Mouse (Mus musculus): Measurements from ENCODE around the gene Wdr44.

Gene Wdr44

DNA sequence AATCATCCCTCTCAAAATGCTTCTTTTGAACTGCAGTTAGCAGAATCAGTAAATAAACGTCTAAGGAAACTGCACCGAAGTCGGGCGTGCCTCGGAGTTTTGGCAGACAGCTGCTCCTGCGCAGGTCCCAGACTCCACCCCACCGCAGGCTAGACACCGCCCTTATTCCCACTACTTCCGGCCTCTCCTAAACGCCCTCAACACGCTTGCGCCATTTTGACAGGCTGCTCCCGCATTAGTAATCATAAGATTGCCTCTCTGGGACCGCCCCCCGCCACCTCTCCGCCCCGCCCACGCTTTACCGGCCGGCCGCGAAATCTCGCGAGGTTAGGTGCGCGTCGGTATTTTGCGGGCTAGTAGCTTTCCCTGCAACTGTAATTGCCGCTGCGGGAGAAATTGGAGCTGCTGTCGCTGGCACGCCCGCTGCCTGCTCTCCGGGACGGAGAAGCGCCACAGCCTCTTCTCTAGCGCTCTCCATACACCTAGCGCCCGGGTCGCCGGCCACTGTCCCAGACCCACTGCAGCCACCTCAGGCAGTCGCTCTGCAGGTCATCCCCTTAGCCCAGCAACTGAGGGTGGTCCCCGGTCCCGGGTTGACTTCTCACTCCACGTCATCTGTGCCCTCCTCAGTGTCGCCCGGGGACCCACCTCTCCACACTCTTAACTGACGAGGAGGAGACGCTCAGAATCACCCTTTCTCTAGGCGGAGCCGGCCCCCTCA is at the start of gene Wdr44:
TSS of gene Wdr44 (plus strand) at position 330 of the 721 bp plus-strand sequence.
- in situ Hi-C loops (cut with MseI, MboI) = no loop called here

DNA sequence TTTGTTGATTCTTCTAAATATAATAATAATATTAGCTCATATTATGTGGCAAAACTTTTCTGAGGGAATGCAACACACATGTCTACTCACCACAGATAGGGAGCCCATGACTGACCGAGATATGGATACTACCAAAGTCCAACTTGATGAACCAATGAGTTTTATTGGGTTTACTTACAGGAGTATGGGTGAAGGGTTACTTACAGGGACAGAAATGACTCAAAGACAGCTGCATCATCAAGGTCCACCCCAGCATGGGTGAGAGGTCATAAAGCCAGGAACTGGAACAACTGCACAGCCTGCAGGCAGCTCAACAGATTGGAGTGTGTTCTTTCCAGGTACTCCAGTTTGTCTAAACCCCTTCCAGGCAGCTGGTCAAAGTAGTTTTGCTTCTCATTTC is 44.5 kb upstream of the Wdr44 start:
- in situ Hi-C loops (cut with MseI, MboI) = no loop called here

DNA sequence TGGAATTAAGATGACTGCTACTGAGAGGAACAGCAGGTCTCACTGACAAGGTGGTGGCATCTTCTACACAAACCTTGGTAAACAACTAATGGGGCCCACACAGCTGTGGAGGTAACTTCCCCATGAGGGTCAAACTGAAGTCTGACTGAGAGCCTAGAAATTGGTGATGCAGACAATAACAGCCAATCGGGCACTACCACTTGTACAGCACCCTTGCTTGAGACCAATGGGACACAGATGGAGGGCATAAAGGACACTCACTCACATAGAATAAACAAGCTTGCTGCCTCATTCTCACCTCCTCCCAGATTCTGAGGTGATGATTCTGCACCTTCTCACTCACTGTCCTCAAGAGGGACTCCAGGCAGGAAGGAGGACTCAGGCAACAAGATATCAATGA is 30.6 kb upstream of the Wdr44 start:
- in situ Hi-C loops (cut with MseI, MboI) = no loop called here

DNA sequence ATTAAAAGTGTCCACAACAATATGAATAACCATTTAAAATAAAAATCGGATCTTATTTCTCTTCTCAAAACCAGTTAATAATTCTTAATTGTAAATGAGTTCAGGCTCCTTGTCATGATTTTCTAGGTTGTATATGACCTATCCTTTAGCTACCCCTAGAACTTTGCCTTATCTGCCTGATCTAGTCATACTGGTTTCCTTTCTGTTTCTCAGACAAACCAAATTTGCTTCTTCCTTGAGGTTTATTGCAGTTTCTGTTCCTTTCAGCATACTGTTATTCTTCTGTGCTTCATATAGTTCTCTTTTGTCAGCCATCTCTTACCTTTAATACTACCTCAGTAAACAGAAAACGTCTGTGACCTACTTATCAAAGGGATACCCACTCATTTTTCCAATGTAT is 19.7 kb upstream of the Wdr44 start:
- in situ Hi-C loops (cut with MseI, MboI) = no loop called here

DNA sequence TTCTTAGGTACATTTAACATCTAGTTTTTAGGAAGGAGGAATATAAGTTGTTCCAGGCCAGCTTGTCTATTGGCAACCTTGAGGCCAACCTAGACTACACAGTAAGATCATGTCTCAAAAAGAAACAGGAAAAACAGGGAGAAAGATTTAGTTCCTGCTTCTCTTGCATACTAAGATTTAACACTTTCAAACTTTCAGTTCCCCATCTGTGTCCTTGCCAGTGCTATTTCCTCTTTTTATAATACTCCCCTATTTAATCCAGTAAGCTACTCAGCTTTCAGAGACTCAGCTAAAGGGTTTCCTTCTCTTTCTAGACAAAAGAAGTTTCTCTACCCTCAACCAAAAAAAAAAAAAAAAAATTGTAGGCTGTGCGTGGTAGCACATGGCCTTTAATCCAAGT is 17.4 kb upstream of the Wdr44 start:
- in situ Hi-C loops (cut with MseI, MboI) = no loop called here

DNA sequence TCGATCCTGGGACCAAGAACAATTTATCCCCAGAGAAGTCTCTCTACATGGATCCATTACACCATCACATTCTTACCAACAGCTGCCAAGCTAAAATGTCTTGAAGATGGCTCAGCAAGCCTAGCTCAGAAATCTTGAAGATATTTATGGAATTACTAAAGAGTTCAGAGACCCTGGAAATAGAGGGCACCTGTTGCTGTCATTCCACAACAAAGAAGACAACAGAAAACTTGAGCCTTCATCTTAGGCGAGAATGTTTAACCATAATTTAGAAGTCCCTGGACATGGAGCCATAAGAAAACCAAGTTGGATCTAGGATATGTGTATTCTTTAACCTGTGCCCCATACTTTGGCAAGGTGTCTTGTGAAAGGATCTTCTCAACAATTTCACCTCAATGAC is 16.3 kb upstream of the Wdr44 start:
- in situ Hi-C loops (cut with MseI, MboI) = no loop called here

DNA sequence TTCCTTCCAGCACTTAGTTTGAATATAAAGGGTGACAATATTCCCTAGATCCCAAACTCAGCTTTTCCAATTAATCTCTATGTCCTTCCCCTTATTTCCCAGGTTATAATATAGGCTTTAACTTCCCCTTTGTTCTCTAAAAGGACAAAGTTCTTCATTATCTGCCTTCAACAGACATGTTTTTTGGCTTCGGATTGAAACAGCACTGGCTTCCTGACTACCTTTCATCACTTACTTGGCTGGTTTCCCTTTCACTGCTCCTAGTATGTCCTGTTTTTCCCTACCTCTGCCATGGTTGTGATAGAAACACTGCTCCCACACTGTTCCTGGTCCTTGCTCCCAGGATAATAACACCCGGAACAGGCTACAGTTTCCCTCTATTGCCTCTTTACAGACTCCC is 15.3 kb upstream of the Wdr44 start:
- in situ Hi-C loops (cut with MseI, MboI) = no loop called here

DNA sequence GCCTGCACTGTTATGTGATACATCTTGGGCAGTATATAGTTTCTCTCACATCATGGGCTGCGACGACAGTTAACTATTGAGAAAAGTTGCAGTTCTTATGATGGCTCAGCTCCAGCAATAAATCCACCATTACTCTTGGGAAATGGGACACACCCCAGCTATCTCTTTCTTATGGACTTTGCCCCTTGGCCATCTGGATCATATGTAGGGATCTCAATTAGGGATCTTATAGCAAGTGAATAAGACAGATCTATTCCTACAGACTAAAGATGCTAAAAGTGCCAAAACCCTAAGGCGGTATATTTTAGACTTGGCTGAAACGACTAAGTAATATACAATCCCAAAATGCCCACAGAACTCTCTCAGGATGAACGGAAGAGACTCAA is 522 bp upstream of the Wdr44 start:
- in situ Hi-C loops (cut with MseI, MboI) = no loop called here

DNA sequence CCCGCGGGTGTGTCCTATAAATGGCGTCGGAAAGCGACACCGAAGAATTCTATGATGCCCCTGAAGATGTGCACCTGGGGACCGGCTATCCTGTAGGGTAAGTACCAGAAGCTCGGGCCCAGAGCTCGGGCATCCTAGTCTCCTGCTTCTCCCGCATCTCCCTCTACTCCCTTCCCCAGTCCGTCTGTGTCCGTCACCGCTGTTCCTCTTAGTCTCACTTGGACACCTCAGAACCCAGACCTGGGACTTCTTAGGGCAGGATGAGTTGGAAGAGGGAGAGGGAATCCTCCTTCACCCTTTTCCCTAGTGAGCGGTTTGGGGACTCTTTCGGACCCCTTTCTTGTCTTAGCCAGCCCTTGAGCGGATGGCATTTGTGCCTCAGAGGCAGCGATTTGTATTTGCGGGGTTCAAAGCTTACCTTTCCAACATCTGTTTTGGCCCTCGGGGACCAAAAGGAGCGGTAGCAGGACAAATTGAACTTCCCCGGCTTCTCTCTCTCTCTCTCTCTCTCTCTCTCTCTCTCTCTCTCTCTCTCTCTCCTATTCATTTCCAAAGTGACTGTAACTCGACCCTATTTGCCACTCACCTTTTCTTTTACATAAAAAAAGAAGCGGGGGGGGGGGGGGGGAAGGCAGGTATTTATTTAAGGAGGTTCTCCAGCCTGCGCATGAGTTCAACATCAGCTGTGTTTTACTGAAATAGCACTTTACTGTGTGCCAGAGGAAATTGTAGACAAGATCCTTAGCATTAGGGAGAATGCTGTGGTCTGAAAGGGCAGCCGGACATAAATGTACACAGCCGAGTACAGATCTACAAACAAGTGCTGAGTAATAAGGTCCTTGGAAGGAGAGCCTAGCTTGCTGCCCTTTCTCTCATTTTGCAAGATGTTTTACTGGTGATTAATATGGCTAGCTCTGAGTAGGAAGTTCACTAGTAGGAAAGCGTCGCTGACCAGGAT is 871 bp downstream of the Wdr44 start:
- in situ Hi-C loops (cut with MseI, MboI) = no loop called here

DNA sequence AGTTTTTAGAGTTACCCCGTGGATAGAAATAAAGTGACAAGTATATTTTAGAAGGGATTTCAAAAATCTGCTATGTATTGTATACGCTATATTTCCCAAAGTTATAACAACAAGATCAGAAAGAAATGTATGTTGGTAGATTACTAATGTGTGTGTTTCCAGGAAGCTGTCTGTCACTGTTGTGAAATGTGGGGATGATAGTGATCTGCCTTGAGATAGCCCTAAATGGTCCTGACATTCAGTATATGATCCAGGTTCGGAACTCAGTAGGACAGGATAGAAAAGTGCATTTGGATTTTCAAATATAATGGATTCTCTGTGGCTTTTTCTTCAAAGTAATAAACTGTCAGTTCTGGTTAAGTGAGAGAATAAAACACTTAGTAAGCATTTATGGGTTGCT is 1.7 kb downstream of the Wdr44 start:
- in situ Hi-C loops (cut with MseI, MboI) = no loop called here

DNA sequence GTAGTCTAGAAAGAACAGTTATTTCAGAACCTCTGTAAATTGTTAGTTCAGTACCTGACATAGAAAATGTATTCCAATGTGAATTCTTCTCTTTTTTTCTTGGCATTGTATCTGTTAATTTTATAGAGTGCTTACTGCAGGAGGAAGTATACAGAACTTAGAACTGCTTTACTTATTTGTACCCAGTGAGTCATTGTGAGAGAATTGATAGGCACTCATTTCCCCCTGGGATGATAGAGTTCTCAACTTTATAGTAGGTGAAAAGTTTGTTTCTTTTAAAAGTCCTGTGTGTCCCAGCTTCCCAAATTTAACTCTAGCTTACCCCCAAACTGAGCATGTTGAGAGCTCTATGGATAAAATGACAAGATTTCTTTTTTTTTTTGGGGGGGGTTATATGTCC is 2.3 kb downstream of the Wdr44 start:
- in situ Hi-C loops (cut with MseI, MboI) = no loop called here

DNA sequence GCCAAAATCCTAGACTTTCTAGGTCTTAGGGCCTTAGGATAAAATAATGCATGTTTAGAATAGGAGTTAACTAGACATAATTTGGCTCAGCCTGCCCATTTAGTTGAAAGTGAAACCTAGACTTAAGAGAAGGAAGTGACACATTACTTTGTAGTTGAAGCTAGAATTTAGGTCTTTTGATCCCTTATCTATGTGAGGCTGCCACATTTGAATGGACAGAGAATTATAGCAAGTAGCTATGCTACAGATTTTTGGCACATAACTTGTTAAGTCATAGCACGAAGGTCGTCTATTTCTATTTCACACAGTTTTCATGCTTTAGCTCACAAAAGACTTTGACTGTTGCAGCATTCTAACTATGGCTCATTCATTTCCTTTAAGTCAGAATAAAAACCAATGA is 4.5 kb downstream of the Wdr44 start:
- in situ Hi-C loops (cut with MseI, MboI) = no loop called here

DNA sequence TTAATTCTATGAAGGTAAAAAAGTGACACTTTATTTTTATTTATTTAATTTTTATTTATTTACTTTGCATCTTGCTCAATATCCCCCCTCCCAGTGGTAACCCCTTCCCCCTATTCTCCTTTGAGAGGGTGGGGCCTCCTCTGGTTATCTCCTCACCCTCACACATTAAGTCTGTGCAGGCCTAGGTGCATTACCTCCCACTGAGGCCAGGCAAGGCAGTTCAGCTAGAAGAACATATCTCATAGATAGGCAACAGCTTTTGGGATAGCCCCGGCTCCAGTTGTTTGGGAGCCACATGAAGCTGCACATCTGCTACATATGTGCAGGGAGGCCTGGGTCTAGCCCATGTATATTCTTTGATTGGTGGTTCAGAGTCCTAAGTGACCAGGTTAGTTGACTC is 6.2 kb downstream of the Wdr44 start:
- in situ Hi-C loops (cut with MseI, MboI) = no loop called here

DNA sequence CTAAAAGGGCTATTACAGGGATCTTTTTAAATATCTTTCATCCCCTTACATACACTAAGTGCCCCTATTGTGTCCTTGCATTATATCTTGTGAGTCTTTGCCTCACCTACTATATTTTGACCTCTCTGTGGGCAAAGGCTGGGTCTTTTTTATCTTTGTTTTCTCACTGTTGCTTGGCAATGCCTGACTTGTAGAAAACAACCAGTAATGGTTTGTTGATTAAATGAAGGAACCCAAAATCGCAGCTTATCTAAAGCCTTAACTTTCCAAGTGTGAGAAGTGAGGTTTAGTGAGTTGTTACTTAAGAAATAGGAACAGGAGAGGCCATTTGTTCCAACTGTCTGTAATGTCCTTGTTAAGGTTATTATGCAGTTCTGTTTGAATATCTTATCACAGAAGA is 24.4 kb downstream of the Wdr44 start:
- in situ Hi-C loops (cut with MseI, MboI) = no loop called here

DNA sequence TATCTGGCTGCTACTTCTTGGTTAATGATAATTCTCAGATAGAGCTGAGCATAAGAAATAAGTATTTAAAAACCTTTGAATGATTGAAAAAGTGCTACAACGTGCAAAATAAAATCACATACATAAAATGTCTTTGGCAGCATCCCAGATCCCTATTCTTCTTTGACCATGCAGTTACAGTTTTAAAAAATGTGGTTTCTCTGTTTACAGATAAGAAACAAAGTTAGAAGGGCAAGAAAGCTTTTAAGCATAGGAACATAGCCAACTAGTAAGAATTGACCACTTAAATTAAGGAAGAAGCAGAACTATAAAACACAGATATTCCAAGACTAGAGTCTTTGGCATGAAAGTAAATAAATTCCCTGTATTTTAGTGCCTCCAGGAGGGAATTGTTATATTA is 34.6 kb downstream of the Wdr44 start:
- in situ Hi-C loops (cut with MseI, MboI) = no loop called here

DNA sequence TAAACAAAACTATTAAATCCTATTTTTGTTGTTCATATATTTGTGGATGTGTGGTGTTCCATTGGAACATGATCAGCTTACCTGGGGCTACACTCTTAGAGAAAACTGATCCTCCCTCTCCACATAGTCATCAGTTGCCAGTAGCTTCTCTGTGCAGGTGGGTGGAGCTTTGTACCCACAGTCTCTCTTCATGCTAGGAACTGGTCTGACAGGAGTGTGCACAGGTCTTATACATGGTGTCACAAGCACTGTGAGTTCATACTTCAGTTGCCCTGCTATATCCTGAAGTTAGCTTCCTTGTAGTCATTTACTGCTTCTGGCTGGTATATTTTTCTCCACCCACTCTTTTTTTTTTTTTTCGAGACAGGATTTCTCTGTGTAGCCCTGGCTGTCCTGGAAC is 61.8 kb downstream of the Wdr44 start:
- in situ Hi-C loops (cut with MseI, MboI) = no loop called here

DNA sequence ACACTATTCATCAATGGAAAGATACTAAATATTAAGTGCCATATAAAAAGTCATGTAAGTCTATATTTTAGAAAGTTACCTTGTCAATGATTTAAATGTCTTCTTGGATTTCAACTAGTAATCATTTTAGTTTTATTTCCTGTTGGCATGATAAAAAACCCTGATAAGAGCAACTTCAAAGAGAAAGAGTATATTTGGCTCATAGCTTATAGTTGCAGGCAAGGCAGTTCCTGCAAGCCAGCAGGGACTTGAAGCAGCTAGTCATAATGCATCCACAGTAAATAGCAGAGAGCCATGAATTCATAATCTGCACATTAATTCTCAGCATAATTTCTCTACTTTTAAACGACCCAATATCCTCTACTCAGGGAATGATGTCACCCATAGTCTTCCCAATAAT is 75.0 kb downstream of the Wdr44 start:
- in situ Hi-C loops (cut with MseI, MboI) = no loop called here

DNA sequence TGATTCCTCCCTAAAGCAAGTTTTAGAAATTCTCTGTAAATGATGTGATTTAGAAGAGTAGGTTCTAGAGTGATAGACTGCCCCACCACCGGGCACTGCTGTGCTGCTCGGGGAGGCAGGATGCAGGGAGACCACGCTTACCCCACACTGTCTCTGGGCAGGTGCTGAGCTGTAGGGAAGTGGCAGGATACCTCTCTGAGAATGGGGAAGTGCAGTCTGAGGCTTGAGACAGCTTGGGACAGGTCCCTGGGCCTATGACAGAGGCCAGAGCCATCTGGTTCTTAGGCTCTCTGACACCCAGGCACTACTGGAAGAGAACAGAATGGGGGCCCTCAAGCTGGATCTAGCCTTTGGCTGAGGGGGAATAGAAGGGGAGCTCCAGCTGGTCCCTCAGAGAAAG is 114.3 kb downstream of the Wdr44 start:
- in situ Hi-C loops (cut with MseI, MboI) = loop anchor here in 1 of 2 experiments (25.0 kb wide), 1 partner anchor 355 kb away; no protein-coding TSS in a partner anchor

DNA sequence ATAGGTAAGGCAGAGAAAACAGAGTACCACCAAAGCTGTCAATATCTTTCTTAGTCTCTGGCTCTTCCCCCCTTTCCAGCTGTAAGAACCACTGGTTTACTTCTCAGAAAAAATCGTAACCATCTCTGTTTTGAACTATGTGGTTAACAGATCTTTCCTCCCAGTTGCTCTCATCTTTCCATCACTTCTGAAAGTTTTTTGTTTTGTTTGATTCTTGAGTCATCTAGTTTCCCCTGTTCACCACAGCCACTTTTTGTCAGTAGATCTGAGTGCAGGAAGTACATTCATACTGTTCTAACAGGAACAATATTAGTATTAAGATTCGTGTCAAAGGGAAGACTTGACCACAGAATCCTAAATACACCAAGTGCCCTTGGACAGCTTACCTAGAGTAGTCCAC is 117.5 kb downstream of the Wdr44 start:
- in situ Hi-C loops (cut with MseI, MboI) = loop anchor here in 1 of 2 experiments (25.0 kb wide), 1 partner anchor 352 kb away; no protein-coding TSS in a partner anchor

DNA sequence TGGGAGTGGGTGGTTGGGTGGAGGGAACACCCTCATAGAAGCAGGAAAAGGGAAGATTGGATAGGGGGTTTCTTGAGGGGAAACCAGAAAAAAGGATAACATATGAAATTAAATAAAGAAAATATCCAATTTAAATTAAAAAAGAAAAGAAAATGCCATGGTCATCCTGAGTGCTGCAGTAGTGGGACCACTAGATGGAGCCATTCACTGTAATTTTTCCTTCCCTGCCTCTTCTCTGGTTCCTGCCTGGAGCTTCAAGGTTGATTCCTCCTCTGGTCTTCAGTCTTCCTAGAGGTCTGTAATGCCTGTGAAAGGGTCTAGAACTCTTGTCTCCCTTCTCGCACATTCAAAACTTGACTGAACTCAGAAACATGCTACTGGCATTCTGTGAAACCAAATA is 120.4 kb downstream of the Wdr44 start:
- in situ Hi-C loops (cut with MseI, MboI) = loop anchor here in 1 of 2 experiments (25.0 kb wide), 1 partner anchor 349 kb away; no protein-coding TSS in a partner anchor

DNA sequence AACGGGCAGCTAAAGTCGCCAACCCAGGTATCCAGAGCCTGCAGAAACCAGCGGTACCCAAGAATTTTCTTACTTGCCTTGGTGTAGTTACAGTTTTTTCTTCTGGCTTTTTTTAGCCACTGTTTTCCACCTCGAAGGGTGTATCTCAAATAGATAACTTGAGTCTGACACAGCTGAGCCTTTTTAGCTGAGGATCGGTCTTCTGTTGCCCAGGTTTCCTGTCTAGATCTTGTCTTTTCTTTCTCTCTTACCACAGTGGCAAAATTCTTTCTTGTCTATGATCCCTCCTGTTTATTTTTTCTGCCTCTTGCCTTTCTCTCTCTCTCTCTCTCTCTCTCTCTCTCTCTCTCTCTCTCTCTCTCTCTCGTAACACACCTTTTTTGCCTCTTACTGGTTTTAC is 130.0 kb downstream of the Wdr44 start:
- in situ Hi-C loops (cut with MseI, MboI) = loop anchor here in 1 of 2 experiments (25.0 kb wide), 1 partner anchor 339 kb away; no protein-coding TSS in a partner anchor

DNA sequence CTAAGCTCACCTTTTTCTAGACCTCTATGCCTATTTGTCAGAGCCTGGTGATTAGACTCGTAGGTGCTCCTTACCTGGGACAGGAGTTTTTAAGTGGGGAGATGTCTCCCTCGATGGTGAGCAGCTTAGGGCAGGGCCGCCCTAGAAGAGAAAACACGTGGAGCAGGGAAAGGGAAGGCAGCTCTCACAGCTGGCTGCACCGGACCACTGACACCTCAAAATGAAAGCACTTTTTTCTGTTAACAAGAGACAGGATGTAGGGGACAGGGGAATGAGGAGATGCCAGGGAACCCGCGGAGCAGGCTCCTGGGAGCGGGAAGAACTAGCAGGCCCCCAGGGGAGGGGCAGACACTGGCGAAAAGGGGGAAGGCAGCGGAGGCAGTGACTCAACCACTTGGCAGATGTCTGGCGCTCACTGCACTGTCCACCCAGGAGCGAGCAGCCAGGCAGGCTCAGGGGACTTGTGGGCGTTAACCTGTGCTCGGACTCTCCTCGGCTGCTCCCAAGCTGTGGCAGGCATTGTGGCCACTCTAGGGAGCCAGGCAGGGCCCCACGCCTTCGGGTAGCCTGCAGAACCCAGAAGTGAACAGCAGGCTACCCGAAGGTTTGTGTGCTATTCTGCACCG is 130.7 kb downstream of the Wdr44 start:
- in situ Hi-C loops (cut with MseI, MboI) = loop anchor here in 1 of 2 experiments (25.0 kb wide), 1 partner anchor 339 kb away; no protein-coding TSS in a partner anchor
